Mouse (Mus musculus): Measurements from ENCODE around the gene Adgrg3.

Gene Adgrg3

DNA sequence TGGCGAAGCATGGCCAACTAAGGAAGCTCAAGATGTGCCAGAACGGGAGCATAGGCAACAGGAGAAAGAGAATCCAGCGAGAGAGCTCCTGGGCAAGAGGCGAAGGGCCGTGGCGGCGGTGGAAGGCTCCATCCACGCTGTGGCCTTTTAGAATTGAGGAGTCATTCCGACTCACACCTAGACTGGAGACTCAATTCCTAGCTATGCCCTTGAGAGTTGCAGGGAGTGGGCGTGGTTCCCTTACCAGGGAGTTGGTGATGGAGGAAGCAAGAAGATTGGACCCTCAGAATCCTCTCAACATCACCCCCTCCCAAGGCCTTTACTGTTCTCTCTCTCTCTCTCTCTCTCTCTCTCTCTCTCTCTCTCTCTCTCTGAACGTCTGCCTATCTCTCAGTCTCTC lies 64.2 kb downstream of the Adgrg3 start:
- DNase-seq (ENCODE audit: low spot score in 2 of 2) = peak in 1 of 2 experiments; percentile 18

DNA sequence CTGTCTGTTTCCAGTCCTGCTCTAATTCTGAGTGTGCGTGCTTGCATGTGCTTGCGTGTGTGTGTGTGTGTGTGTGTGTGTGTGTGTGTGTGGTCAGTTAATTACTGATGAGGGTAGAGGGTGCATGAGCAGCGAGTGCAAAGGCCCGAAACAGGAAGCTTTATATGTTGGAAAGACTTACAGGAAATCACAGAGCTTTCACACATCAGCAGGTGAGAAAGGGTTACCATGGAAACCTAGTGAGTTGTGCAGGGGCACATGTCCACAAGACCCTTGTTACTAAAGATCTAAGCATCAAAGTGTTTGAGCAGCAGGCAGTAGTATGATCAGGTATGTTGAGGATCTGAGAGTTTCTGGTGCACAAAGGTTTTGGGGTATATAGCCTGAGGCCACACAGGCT lies 66.8 kb downstream of the Adgrg3 start:
- DNase-seq (ENCODE audit: low spot score in 2 of 2) = no peak

DNA sequence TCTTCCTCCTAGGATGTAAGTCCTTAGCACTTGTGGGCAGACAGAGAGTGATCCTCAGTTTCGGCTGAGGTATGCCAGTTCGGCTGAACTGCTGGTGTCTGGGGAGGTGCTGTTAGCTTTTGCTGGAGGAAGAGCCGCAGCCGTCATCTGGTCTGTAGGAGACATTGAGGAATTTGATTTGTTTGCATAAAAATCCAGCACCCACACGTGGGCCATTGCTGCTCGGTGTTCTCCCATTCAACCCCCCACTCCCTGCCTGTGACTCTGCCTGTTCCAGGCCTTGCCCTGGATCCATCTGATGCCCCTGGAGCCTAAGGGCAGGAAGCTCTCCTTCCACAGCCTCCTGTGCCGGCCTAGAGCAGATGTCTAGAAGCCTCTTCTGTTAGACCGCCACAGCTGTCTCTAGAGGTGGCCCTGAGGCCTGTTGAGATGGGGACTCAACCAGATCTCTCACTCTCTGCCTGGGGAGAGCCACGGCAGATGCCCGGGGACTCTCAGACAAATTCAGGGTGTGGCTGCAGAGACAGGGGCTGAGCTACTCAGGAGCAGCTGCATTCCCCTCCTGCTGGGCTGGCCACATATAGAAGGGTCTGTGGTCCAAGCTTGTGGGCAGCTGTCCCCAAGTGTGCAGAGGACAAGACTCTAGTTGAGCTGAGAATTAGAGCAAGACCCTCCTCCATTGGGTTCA lies 67.4 kb downstream of the Adgrg3 start:
- no peak for DNase-seq (ENCODE audit: low spot score in 2 of 2)

DNA sequence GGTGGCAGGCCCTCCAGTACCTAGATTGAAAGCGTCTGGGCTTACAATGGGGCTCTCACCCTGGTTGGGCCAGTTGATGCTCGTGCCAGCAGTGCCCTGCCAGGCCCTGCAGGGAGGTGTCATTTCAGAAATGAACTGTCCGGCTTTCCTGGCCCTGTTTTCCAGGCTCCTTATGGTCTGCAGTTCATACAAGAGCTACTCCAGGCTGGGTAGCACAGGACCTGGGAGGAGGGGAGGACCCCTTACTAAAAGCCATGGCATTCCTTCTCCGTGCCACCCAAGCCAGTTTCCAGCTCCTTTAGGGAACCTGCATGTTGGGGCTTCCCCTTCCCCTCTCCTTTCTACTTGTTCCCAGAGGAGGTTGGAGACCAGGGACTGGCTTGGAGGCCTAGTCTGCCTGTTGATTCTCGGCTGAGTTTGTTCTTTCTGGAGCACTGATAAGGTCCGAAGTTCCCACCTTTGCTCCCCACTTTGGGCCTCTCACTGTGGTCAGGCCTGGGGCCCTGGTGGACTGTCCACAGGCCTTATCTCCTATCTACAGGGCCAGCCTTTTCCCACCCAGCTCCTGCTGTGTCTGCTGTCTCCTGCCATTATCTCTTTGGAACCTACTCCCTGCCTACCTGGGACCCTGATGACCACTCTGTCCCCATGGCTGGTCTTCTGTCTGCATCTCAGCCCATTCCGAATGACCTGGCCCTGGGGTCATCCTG lies 68.1 kb downstream of the Adgrg3 start:
- no peak for DNase-seq (ENCODE audit: low spot score in 2 of 2)

DNA sequence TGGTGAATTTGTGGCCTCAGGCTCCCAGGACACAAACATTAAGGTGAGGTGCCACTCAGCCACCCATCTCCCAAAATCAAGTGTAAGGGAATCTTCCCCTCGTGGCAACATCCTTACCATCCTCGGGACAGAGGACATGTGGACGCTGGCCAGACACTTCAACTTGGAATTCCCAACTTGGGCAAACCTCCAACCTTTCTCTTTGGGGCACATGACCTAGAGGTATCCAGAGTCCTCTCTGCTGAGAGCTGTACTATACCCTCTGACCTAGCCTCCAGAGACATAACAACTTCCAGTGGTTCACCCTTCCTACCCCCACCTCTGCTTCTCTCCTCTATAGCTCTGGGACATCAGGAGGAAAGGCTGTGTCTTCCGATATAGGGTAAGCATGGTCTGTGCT lies 76.1 kb downstream of the Adgrg3 start:
- no peak for DNase-seq (ENCODE audit: low spot score in 2 of 2)

All from spleen, postnatal 36 days (tissue).